Mouse (Mus musculus): ENCODE measurements around the gene Atxn7l3. TPM values are rescaled to one million over a fixed set of nuclear protein-coding genes. Genes with fewer than 3 reads are reported as not detected.

Atxn7l3 gene
- total RNA-seq (2014; rRNA removed) (166 and 169 TPM in 2 replicates), polyA plus RNA-seq (2015; fragmentation: Nextera tagmentation; extraction: Ambion mirVana) (25.4 and 26.5 TPM in 2 replicates)

DNA sequence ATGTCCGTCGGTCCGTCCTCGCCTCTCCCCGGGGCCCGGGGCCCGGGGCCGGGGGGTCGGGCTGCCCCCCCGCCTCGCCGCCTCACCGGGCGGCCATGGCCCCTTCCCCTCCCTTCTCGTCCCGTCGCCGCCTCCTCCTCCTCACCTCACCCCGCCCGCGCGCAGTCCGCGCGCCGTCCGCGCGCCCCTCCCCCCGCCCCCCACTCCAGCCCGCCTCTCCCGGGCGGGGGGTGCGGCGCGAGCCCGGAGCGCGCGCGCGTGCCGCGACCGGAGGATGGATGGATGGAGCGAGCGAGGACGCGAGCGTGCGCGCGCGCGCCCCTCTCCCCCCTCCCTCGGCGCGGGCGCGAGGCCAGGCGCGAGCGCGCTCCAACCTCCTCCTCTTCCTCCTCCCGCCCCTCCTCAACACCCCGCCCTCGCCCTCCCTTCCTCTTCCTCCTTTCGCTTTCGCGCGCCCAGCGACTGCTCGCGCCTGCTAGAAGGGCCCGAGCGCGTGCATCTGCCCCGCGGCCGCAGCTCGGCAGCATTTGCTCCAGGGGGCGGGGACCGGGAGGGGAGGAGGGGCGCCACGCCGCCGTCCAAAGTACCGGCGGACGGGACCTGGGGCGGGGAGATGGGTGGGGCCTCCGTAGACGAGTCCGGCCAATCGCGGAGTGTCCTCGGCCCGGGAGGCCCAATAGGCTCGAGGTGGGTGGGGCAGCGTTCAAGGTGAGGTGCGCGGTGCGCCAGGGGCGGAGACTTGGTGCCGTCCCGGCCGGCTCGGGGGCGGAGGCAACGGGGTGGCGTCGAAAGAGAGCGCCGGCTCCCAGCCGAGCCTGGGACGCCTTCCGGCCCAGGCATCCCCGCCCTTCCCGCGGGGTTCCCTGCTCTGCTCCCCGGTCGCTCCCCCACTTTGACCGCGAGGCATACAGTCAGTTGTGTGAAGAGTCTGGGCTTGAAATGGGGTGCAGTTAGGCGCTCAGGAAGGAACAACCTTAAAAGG, at the start of gene Atxn7l3:
TSS of gene Atxn7l3 (minus strand) at position 141 of the 982 bp plus-strand sequence.
- DNase-seq (ENCODE audit: low spot score): peak; percentile 99
- Histone ChIP-seq H3K27ac (ENCODE audit: low read depth, low read length) (peak within 1 kb of the TSS; percentile 94), H3K9me3 (ENCODE audit: low read length) (no peaks in the 10 kb centered on the region), H3K27me3 (ENCODE audit: insufficient read depth, low read length) (no peaks in the 10 kb centered on the region), H3K9ac (replicated peaks; ENCODE audit: low read length, poor library complexity, severe bottlenecking) (peak within 1 kb of the TSS; percentile 93), H3K4me3 (ENCODE audit: low read depth, low read length) (peak within 1 kb of the TSS; percentile 92), H3K4me1 (ENCODE audit: insufficient read depth, low read length) (peaks cover 5% of the 10 kb centered on the region; the same call in 1 of the 2 replicates), H3K36me3 (ENCODE audit: insufficient read depth, low read length) (peaks cover 17% of the 10 kb centered on the region), H3K4me2 (ENCODE audit: low read depth, low read length, poor library complexity, severe bottlenecking) (peak within 1 kb of the TSS; percentile 91)
- under 1% methylated on average over 30 of the region's 125 CpGs for WGBS
- TF ChIP-seq CTCF (IDR thresholded peaks at IDR 0.05): no peak
- ATAC-seq (ENCODE audit: low FRiP score): peak; percentile 93

DNA sequence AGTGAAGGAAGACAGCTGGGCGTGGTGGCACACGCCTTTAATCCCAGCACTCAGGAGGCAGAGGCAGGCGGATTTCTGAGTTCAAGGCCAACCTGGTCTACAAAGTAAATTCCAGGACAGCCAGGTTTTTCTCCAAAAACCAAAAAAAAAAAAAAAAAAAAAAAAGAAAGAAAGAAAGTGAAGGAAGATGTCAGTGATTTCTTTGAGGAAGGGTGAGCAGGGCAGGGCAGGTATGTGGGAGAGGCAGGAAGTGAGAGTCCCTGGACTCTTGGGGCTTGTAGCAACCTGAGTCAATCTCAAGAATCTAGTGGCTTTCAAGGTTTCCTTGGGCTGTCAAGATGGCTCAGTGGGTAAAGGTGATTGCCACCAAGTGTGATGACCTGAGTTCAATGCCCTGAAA, 48.0 kb upstream of the Atxn7l3 start:
- Histone ChIP-seq H3K4me2 (ENCODE audit: low read depth, low read length, poor library complexity, severe bottlenecking) (no peak overlapping the region), H3K36me3 (ENCODE audit: insufficient read depth, low read length) (no peaks in the 10 kb centered on the region), H3K4me1 (ENCODE audit: insufficient read depth, low read length) (no peaks in the 10 kb centered on the region), H3K27me3 (ENCODE audit: insufficient read depth, low read length) (no peaks in the 10 kb centered on the region), H3K4me3 (ENCODE audit: low read depth, low read length) (no peak overlapping the region), H3K9ac (replicated peaks; ENCODE audit: low read length, poor library complexity, severe bottlenecking) (no peak overlapping the region), H3K27ac (ENCODE audit: low read depth, low read length) (no peak overlapping the region), H3K9me3 (ENCODE audit: low read length) (no peaks in the 10 kb centered on the region)
- ATAC-seq (ENCODE audit: low FRiP score) (no peak), DNase-seq (ENCODE audit: low spot score) (no peak)
- TF ChIP-seq CTCF (IDR thresholded peaks at IDR 0.05): no peak
- 91% methylated on average over 3 of the region's 3 CpGs for WGBS

DNA sequence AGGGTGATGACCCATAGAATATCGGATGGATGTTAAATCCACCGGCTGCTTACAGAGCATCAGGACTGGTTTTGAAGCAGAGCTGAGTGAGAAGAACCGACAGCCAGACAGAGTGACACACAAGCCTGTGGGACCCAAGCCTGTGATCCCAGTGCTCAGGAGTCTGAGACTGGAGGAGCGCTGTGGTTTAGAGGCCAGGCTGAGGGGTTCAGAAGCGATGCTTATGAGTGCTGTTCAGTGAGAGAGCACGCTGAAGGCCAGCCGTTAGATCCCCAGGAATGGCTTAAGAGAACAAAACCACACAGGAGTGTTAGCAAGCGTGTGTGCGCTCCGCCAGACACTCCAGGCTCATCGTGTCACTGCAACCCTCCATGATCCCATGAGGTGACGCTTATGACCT, 46.3 kb upstream of the Atxn7l3 start:
- WGBS: 55% methylated on average over 12 of the region's 12 CpGs
- no peaks in the 10 kb centered on the region for H3K4me1 ChIP-seq (ENCODE audit: insufficient read depth, low read length)
- H3K9ac ChIP-seq (replicated peaks; ENCODE audit: low read length, poor library complexity, severe bottlenecking): no peak overlapping the region
- no peak for TF ChIP-seq CTCF (IDR thresholded peaks at IDR 0.05)
- H3K27ac ChIP-seq (ENCODE audit: low read depth, low read length): no peak overlapping the region
- DNase-seq (ENCODE audit: low spot score): no peak
- H3K4me3 ChIP-seq (ENCODE audit: low read depth, low read length): no peak overlapping the region
- no peak for ATAC-seq (ENCODE audit: low FRiP score)
- H3K27me3 ChIP-seq (ENCODE audit: insufficient read depth, low read length): no peaks in the 10 kb centered on the region
- no peaks in the 10 kb centered on the region for H3K9me3 ChIP-seq (ENCODE audit: low read length)
- no peaks in the 10 kb centered on the region for H3K36me3 ChIP-seq (ENCODE audit: insufficient read depth, low read length)
- H3K4me2 ChIP-seq (ENCODE audit: low read depth, low read length, poor library complexity, severe bottlenecking): no peak overlapping the region

DNA sequence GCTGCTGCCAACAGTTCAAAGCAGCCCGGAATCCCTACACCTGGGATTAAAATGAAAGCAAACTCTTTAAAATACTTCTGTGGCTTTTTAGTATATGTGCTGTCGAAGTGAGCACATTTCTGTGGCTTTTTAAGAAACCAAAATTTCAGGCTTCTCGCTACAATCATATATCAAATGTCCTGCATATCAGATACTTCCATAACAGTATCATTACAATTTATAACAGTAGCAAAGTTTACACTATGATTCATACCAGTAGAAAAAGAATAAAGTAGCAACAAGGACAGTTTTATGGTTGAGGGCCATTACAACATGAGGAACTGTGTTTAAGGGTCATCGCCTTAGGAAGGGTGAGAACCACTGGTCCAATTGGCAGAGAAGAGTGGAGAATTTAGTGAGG, 44.7 kb upstream of the Atxn7l3 start:
- H3K27ac ChIP-seq (ENCODE audit: low read depth, low read length): no peak overlapping the region
- H3K4me1 ChIP-seq (ENCODE audit: insufficient read depth, low read length): no peaks in the 10 kb centered on the region
- H3K4me3 ChIP-seq (ENCODE audit: low read depth, low read length): no peak overlapping the region
- no peaks in the 10 kb centered on the region for H3K27me3 ChIP-seq (ENCODE audit: insufficient read depth, low read length)
- no peak for TF ChIP-seq CTCF (IDR thresholded peaks at IDR 0.05)
- ATAC-seq (ENCODE audit: low FRiP score): no peak
- no peaks in the 10 kb centered on the region for H3K36me3 ChIP-seq (ENCODE audit: insufficient read depth, low read length)
- no peak overlapping the region for H3K9ac ChIP-seq (replicated peaks; ENCODE audit: low read length, poor library complexity, severe bottlenecking)
- H3K9me3 ChIP-seq (ENCODE audit: low read length): no peaks in the 10 kb centered on the region
- no peak for DNase-seq (ENCODE audit: low spot score)
- 95% methylated on average over 4 of the region's 4 CpGs for WGBS
- no peak overlapping the region for H3K4me2 ChIP-seq (ENCODE audit: low read depth, low read length, poor library complexity, severe bottlenecking)

DNA sequence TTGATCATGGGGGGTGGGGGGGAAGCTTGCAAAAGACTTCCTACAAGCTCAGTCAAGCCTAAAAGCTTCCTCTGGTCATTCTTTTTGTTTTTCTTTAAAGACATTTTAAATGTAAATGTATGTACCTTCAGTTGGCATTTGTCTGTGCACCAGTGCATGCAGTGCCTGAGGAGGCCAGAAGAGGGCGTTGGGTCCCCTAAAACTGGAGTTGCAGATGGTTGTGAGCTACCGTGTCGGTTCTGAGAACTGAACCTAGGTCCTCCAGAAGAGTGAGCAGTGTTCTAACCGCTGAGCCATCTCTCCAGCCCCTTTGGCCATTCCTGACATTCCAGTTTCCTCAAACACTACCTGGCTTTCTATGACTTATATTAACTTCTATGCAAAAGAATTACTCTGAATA, 43.2 kb upstream of the Atxn7l3 start:
- Histone ChIP-seq H3K4me2 (ENCODE audit: low read depth, low read length, poor library complexity, severe bottlenecking) (no peak overlapping the region), H3K27me3 (ENCODE audit: insufficient read depth, low read length) (no peaks in the 10 kb centered on the region), H3K36me3 (ENCODE audit: insufficient read depth, low read length) (no peaks in the 10 kb centered on the region), H3K27ac (ENCODE audit: low read depth, low read length) (no peak overlapping the region), H3K4me3 (ENCODE audit: low read depth, low read length) (no peak overlapping the region), H3K9ac (replicated peaks; ENCODE audit: low read length, poor library complexity, severe bottlenecking) (no peak overlapping the region), H3K9me3 (ENCODE audit: low read length) (no peaks in the 10 kb centered on the region), H3K4me1 (ENCODE audit: insufficient read depth, low read length) (no peaks in the 10 kb centered on the region)
- WGBS: 59% methylated on average over 4 of the region's 4 CpGs
- peak; percentile 44 for TF ChIP-seq CTCF (IDR thresholded peaks at IDR 0.05)
- DNase-seq (ENCODE audit: low spot score): no peak
- no peak for ATAC-seq (ENCODE audit: low FRiP score)

DNA sequence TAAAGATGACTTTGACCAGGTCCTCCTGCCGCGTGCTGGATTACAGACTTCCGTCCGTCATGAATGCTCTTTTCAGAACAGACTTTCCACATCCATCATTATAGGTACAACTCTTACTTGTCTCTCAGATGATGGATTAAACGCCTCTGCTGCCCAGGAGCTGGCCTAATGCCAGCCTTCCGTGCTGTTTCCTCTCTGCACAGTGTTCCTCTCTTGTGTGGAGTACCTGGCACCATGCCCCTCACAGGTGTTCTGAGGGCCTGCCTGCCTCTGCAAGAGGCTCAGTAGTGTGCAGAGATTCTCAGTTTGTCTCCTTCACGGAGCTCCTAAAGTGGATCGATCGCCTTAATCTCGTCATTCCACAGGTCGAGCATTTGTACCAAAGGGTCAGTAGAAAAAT, 42.8 kb upstream of the Atxn7l3 start:
- H3K9ac ChIP-seq (replicated peaks; ENCODE audit: low read length, poor library complexity, severe bottlenecking): no peak overlapping the region
- no peaks in the 10 kb centered on the region for H3K9me3 ChIP-seq (ENCODE audit: low read length)
- H3K27me3 ChIP-seq (ENCODE audit: insufficient read depth, low read length): no peaks in the 10 kb centered on the region
- DNase-seq (ENCODE audit: low spot score) (peak; percentile 36), ATAC-seq (ENCODE audit: low FRiP score) (no peak)
- no peak overlapping the region for H3K27ac ChIP-seq (ENCODE audit: low read depth, low read length)
- no peak for TF ChIP-seq CTCF (IDR thresholded peaks at IDR 0.05)
- 78% methylated on average over 11 of the region's 11 CpGs for WGBS
- no peaks in the 10 kb centered on the region for H3K36me3 ChIP-seq (ENCODE audit: insufficient read depth, low read length)
- H3K4me2 ChIP-seq (ENCODE audit: low read depth, low read length, poor library complexity, severe bottlenecking): no peak overlapping the region
- H3K4me1 ChIP-seq (ENCODE audit: insufficient read depth, low read length): no peaks in the 10 kb centered on the region
- H3K4me3 ChIP-seq (ENCODE audit: low read depth, low read length): no peak overlapping the region
